Mouse (Mus musculus) embryonic facial prominence, embryonic 11.5 days (tissue): Measurements from ENCODE around the gene Idh2. TPM values are rescaled to one million over a fixed set of nuclear protein-coding genes. Genes with fewer than 3 reads are reported as not detected.

Source experiments
- ATAC-seq: fragments of 200-750 bp; cut with Nextera tagmentation; replicated peaks from 2 replicates; pipeline ENCODE4 v1.8.0; 2017; ENCODE audit warnings: low read depth; ENCODE audit not compliant: insufficient number of reproducible peaks, low FRiP score, low TSS enrichment
- DNase-seq: peaks from one replicate; pipeline ENCODE4 v3.0.0-alpha.2; 2015; ENCODE audit warnings: low spot score
- H3K27ac ChIP-seq: fragments of 300-500 bp; sonication (generic); replicated peaks from 2 replicates; pipeline ENCODE4 v1.5.1; 2014; ENCODE audit warnings: mild to moderate bottlenecking, low read depth, low read length, control low read depth
- H3K27me3 ChIP-seq: fragments of 300-500 bp; sonication (generic); 2 replicates; pipeline ENCODE4 v1.6.1; 2014; ENCODE audit warnings: mild to moderate bottlenecking, low read length, moderate library complexity, mixed read lengths; ENCODE audit not compliant: control insufficient read depth, insufficient read depth
- H3K36me3 ChIP-seq: fragments of 300-500 bp; sonication (generic); replicated peaks from 2 replicates; pipeline ENCODE4 v1.6.1; 2014; ENCODE audit warnings: low read depth, mild to moderate bottlenecking, low read length, moderate library complexity, mixed read lengths; ENCODE audit not compliant: control insufficient read depth, insufficient read depth
- H3K4me1 ChIP-seq: fragments of 300-500 bp; sonication (generic); 2 replicates; pipeline ENCODE4 v1.6.1; 2014; ENCODE audit warnings: low read length, mixed read lengths; ENCODE audit not compliant: control insufficient read depth, insufficient read depth
- H3K4me2 ChIP-seq: fragments of 300-500 bp; sonication (generic); 2 replicates; pipeline ENCODE4 v1.6.1; 2014; ENCODE audit warnings: low read depth, mild to moderate bottlenecking, control low read depth, low read length, moderate library complexity
- H3K4me3 ChIP-seq: fragments of 300-500 bp; sonication (generic); 2 replicates; pipeline ENCODE4 v1.5.1; 2014; ENCODE audit warnings: low read depth, low read length, control low read depth
- H3K9ac ChIP-seq: fragments of 300-500 bp; sonication (generic); replicated peaks from 2 replicates; pipeline ENCODE4 v1.6.1; 2014; ENCODE audit warnings: mild to moderate bottlenecking, control low read depth, low read length
- H3K9me3 ChIP-seq: fragments of 300-500 bp; sonication (generic); replicated peaks from 2 replicates; pipeline ENCODE4 v1.6.1; 2016; ENCODE audit warnings: mild to moderate bottlenecking, low read length, inconsistent platforms, mixed read lengths; ENCODE audit not compliant: control insufficient read depth
- WGBS: fragments of 180-500 bp; shearing (Covaris S2); extraction: QIAGEN DNeasy Blood & Tissue Kit; methylation state at CpG from one replicate; pipeline ENCODE4 v1.1.7; 2014; 5-methylcytosine and 5-hydroxymethylcytosine counted together
- polyA plus RNA-seq: library from polyadenylated mRNA; unstranded; fragments of >200 nt; fragmentation: Nextera tagmentation; extraction: Ambion mirVana; gene quantifications from 2 replicates; pipeline ENCODE4 v1.2.1, GENCODE M21; 2014

Idh2 gene
- polyA plus RNA-seq, 1 experiment from 2014 or later = 488 TPM

DNA sequence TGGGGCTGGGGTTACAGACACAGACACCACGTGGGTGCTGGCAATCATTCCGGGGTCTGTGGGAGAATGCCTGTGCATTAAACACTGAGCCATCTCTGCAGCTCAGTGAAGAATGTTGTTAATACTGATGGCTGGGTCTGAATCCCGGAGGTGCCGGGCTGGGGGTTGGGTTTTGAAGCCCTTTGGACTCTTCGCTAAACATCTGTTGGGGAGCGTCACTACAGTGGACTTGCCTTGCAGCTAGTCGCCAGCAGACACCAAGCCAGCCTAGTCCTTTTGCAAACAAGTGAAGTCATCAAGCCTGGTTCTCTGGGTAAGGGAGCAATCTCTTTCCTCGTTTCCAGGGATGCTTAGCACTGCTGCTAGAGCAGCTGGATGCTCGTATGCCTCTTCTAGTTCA, 27.0 kb downstream of the Idh2 start:
- Histone ChIP-seq H3K9me3 (no peaks in the 10 kb centered on the region), H3K4me3 (no peak overlapping the region), H3K9ac (no peak overlapping the region), H3K36me3 (peaks cover 2% of the 10 kb centered on the region), H3K27ac (no peak overlapping the region), H3K4me2 (no peak overlapping the region), H3K4me1 (no peaks in the 10 kb centered on the region), H3K27me3 (no peaks in the 10 kb centered on the region)
- ATAC-seq = no peak
- 84% methylated on average over 9 of the region's 9 CpGs for WGBS
- DNase-seq = no peak

DNA sequence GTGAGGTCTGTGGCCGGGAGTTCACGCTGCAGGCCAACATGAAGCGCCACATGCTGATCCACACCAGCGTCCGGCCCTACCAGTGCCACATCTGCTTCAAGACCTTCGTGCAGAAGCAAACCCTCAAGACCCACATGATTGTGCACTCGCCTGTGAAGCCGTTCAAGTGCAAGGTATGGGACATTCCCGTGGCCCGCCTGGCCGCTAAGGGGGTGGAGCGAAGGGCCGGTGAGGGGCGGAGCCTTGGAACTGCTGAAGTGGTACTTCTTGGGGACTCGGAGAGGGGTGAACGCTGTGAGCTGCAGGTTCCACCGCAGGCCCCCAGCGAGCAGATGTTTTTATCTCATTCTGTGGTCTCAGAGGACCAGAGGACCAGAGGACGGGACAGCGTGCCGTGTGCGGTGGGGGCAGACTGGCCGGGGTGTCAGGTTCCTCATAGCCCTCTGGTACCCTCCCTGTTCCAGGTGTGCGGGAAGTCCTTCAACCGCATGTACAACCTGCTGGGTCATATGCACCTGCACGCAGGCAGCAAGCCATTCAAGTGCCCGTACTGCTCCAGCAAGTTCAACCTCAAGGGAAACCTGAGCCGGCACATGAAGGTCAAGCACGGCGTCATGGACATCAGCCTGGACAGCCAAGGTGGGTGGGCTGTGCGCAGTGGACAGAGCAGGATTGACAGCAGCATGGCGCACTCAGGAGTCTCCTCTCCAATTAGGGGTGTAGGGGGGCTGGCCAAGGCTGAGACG, 29.0 kb downstream of the Idh2 start:
- DNase-seq (no peak), ATAC-seq (peak; percentile 11; the same call in 1 of the 2 replicates)
- peaks cover 11% of the 10 kb centered on the region for H3K36me3 ChIP-seq
- H3K4me3 ChIP-seq = no peak overlapping the region
- H3K27ac ChIP-seq = no peak overlapping the region
- 83% methylated on average over 33 of the region's 33 CpGs for WGBS
- no peak overlapping the region for H3K4me2 ChIP-seq
- H3K27me3 ChIP-seq = no peaks in the 10 kb centered on the region
- H3K9me3 ChIP-seq = no peaks in the 10 kb centered on the region
- H3K9ac ChIP-seq = no peak overlapping the region
- no peaks in the 10 kb centered on the region for H3K4me1 ChIP-seq

DNA sequence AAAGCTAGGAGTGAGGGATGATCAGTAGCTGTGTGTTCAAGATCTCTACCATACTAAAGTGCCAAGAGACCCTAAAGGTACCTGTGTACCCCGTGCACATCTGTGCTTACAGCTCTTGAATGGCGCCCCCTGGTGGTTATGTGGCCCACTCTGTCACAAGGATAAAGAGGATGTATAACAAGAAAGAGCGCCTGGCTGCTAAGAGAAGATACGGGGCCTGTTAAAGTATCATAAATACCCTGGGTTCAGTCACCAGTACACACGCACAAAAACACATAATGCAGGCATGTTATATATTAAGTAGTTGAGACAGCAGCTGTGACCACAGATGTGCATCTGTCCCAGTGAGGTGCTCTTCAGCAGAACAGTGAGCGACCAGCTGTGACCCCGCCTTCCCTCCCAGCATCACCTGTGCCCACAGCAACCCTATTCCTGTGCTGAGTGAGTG, 30.7 kb downstream of the Idh2 start:
- Histone ChIP-seq H3K4me2 (no peak overlapping the region), H3K27ac (no peak overlapping the region), H3K9me3 (no peaks in the 10 kb centered on the region), H3K36me3 (peaks cover 11% of the 10 kb centered on the region), H3K4me1 (no peaks in the 10 kb centered on the region; the same call in 1 of the 2 replicates), H3K9ac (no peak overlapping the region), H3K27me3 (no peaks in the 10 kb centered on the region), H3K4me3 (no peak overlapping the region)
- DNase-seq (peak; percentile 82), ATAC-seq (no peak)
- WGBS = 65% methylated on average over 7 of the region's 7 CpGs

DNA sequence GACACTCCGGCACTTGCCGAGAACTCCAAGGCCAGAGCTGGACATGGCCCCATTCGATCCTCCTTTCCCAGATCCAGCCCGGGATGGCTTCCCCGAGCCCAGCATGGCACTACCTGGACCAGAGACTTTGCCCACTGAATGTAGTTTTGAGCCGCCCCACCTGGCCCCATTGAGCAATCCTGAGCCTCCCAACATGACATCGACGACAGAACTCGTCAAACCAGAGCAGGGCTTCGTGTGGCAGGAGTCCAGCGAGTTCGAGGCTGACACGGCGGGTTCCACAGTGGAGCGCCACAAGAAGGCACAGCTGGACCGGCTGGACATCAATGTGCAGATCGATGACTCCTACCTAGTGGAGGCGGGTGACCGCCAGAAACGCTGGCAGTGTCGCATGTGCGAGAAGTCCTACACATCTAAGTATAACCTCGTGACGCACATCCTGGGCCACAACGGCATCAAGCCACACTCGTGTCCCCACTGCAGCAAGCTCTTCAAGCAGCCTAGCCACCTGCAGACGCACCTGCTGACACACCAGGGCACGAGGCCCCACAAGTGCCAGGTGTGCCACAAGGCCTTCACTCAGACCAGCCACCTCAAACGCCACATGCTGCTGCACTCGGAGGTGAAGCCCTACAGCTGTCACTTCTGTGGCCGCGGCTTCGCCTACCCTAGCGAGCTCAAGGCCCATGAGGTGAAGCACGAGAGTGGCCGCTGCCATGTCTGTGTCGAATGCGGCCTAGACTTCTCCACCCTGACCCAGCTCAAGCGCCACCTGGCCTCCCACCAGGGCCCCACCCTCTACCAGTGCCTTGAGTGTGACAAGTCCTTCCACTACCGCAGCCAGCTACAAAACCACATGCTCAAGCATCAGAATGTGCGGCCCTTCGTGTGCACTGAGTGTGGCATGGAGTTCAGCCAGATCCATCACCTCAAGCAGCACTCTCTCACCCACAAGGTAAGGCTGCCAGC, 33.3 kb downstream of the Idh2 start:
- H3K27ac ChIP-seq = no peak overlapping the region
- H3K9ac ChIP-seq = no peak overlapping the region
- peaks cover 11% of the 10 kb centered on the region for H3K36me3 ChIP-seq
- ATAC-seq = no peak
- no peak for DNase-seq
- H3K4me3 ChIP-seq = no peak overlapping the region
- peaks cover 2% of the 10 kb centered on the region for H3K4me1 ChIP-seq
- no peaks in the 10 kb centered on the region for H3K9me3 ChIP-seq
- H3K4me2 ChIP-seq = no peak overlapping the region
- H3K27me3 ChIP-seq = no peaks in the 10 kb centered on the region
- 92% methylated on average over 42 of the region's 42 CpGs for WGBS

DNA sequence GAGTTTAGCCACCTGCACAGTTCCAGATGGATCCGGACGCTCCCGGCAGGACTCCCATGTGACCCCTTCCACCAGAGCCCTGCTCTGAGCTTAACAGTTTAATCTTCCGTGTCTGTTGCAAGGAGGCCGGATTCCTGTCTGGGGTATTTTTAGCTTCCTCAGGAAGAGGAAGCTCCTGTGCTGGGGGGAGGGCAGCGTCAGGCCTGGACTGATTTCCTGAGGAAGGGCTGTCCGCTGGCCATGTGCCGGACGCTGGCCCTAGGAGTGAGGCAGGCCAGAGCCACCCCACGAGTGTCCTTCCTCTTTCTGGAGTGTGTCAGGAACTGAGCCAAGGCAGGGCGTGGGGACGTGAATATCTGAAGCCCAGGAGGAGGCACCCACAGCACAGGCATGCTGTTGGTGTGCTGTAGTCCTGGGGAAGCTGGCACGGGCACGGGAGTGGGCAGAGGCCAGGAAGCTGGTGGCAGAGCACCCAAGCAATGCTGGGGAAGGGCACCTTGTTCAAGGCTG, 36.3 kb downstream of the Idh2 start:
- 29% methylated on average over 14 of the region's 14 CpGs for WGBS
- Histone ChIP-seq H3K27ac (peak overlapping the region; percentile 65; the same call in 1 of the 2 replicates), H3K9ac (peak overlapping the region; percentile 30; the same call in 1 of the 2 replicates), H3K9me3 (no peaks in the 10 kb centered on the region), H3K4me2 (no peak overlapping the region), H3K27me3 (no peaks in the 10 kb centered on the region), H3K4me1 (peaks cover 2% of the 10 kb centered on the region), H3K36me3 (peaks cover 11% of the 10 kb centered on the region), H3K4me3 (no peak overlapping the region)
- DNase-seq = peak; percentile 60
- no peak for ATAC-seq

DNA sequence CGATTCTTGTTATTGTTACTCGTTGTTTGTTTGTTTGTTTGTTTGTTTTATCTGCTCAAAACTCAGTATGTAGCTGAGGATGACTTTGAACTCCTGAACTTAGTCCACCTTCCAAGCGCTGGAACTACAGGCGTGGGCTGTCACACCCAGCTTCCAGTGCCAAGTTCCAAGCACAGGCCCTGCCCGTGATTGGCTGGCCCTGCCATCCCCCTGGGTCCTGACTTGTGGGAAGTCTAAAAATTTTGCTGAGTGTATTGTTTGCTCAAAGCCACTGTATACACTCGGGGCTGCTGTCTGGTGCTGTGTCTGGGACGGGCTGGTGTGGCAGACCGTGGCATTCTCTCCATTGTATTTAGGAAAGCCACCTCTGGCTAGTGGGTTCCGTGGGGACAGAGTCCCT, 37.4 kb downstream of the Idh2 start:
- no peaks in the 10 kb centered on the region for H3K27me3 ChIP-seq
- H3K4me3 ChIP-seq = no peak overlapping the region
- H3K4me2 ChIP-seq = no peak overlapping the region
- DNase-seq = no peak
- peaks cover 2% of the 10 kb centered on the region for H3K4me1 ChIP-seq
- H3K27ac ChIP-seq = no peak overlapping the region
- WGBS = 73% methylated on average over 9 of the region's 9 CpGs
- H3K36me3 ChIP-seq = peaks cover 8% of the 10 kb centered on the region
- no peaks in the 10 kb centered on the region for H3K9me3 ChIP-seq
- H3K9ac ChIP-seq = no peak overlapping the region; the same call in 1 of the 2 replicates
- ATAC-seq = no peak

DNA sequence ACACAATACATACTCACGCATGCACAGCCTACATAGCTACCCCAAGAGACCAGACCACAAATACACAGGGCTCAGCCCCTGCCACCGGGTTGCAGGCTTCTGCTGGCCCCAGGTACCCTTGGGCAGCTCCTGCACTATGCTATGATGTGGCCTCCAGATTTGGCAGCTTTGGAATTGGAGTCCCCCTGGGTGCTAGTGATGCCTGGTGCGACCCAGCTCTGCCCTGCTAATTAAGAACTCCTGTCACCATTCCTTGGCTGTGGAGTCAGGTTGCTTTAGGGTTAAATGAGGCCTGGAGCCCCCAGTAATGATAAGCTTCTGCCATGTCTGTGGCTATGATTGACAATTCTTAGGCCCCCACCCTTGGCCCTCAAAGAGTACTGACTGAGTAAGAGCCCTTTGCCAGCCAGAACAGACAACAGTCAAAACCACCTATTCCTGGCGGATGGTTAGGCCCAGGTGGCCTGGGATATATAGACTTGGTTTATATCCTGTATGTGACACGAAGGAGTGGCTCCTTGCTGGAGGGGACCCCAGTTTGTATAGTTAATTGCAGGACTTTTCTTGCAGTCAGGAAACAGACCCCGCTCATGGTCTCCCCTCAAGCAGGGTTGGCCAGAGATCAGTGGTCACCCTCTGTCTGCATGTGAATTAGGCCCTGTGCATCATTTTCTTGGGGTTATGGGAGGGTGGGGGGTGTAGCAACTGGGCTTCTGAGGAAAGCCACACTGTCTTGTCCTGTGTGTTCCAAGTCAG, 38.1 kb downstream of the Idh2 start:
- Histone ChIP-seq H3K9me3 (no peaks in the 10 kb centered on the region), H3K36me3 (peaks cover 6% of the 10 kb centered on the region), H3K4me2 (no peak overlapping the region), H3K27ac (no peak overlapping the region), H3K4me3 (no peak overlapping the region), H3K9ac (no peak overlapping the region), H3K27me3 (no peaks in the 10 kb centered on the region), H3K4me1 (peaks cover 2% of the 10 kb centered on the region)
- WGBS = 57% methylated on average over 6 of the region's 6 CpGs
- ATAC-seq (no peak; the same call in 1 of the 2 replicates), DNase-seq (no peak)
